Mouse (Mus musculus): ENCODE measurements around the gene Kcnc1.

Kcnc1 gene

DNA sequence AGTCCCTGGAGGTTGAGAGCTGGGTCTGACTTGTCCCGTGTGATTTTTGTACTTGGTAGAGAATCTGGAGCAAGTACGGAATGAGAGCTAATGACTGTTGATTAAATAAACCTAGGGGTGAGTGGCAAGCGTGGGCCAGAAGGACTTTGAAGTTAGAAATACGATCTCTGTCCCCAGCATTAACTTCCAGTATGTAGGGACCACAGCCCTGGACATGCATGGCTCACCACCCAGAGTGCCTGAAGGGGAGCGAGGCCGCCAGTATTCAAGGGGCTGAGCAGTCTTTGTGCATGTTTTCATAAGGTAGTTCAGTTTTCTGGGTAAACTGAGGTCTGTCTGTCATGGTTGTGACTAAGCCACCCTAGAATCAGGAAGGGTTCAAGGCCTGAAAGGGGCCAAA, 726 bp upstream of the Kcnc1 start:
- DNase-seq: no peak

DNA sequence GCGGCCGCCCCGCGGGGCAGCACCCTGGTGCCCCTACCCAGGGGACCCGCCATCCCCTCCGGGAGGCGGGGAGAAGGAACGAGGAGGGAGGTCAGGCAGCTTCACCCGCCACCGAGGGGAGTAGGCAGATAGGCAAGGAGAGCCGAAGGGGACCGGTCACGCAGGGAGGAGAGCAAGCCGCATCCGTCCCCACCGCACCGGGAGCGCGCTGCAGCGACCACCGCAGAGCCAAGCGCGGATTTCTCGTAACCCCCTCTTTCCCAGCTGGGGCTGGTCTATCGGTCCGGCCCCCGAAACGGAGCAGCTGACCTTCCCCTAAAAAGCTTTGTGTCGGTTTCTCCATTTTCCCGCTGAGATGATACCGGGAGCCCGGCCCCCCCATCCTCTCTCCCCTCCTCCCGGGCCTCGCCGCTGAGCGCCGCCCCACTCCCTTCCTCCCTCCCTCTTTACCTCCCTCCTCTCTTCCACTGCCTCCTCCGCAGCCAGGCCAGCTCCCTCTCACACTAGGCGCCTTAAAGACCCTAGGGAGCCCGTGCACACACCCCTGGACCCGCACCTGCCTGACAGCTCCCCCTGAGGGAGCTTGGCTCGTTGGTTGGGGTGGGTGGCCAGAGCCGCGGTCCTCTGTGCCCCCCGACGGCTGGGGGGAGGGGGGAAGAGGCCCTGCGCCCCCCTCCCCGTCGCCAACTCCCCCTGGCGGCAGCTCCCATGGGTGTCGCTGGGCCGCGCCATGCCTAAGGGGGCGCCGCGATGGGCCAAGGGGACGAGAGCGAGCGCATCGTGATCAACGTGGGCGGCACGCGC, 833 bp downstream of the Kcnc1 start:
- no peak for DNase-seq

GRCm38 (mm10) chr7:46397732-46398333, 1.5 kb downstream of the Kcnc1 start:
- no peak for DNase-seq

GRCm38 (mm10) chr7:46398612-46399011, 2.3 kb downstream of the Kcnc1 start:
- no peak for DNase-seq

DNA sequence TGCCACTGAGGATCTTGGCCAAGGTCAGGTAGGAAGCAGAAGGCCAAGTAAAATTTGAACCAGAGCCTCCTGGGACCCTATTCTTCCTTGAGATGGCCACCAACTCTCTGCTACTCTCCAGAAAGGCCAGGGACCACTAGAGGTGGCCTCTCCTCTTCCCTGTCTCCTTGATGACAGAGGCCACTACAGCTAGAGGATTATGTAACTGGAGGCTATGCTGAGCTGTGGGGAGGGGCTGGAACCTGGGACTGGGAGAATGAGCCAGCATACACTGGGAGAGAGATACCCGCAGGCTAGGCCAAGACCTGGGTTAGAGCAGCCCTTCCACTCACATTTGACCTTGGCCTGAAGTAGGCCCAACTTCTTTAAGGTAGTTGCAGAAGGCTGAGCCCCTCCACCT, 3.4 kb downstream of the Kcnc1 start:
- DNase-seq: no peak

- DNase-seq: no peak
These were observed 4.0 kb downstream of the Kcnc1 start for GRCm38 (mm10) chr7:46400346-46400745.

DNA sequence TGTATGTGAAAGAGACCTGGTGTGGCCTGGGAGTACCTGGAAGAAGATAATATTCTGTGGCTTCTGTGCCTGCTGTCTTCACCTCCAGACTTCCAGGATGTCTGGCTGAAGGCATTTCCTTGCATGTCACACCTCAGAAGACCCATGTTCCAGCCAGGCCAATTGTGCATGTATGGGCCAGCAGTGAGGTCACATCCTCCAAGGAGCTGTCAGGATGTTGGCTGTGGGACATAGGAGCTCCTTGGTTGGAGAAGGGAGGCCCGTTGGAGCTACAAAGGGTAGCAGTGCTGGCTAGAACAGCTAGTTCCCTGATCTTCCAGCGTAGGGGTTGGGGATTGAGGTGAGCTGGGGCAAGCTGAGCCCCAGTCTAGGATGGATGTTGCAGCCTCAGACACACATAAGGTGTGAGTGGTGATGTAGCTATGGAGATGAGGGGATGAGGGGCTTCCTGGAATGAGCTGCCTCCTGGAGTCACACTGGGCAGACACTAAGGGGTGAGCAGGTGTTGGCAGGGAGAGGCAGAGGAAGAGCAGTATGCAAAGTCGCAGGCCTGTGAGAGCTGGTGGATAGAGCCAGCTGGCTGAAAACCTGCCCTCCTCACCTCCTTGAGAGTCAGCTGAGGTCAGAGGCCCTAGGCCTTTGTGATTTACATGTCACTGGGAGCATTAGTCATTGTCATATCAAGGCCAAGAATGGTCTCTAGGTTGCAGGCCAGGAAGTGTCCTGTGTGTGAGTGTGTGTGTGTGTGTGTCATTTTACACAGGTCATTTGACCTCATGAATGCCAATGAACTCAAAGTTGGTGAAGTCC, 5.3 kb downstream of the Kcnc1 start:
- DNase-seq: no peak

- DNase-seq: no peak
These were observed 7.6 kb downstream of the Kcnc1 start for GRCm38 (mm10) chr7:46403616-46404485.

DNA sequence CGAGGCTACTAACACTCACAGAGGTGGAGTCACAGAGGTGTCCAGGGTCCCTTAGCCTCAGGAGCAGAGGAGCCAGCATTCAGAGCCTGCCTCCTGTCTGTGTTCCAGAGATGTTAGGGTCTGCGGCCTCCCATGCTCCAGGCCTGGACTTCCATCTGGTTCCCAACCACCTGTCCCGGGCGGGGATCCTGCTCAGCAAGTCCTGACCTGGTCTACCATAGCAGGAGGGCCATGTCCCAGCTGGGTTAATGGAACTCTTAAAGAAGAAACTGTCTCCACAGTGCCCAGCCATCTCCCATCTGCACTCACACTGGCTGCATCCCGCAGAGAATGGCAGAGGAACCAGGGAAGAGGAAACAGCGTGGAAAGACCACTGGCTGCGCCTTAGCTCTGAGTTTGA, 8.5 kb downstream of the Kcnc1 start:
- no peak for DNase-seq

- DNase-seq: no peak
These were observed 12.3 kb downstream of the Kcnc1 start for GRCm38 (mm10) chr7:46408606-46409005.

DNA sequence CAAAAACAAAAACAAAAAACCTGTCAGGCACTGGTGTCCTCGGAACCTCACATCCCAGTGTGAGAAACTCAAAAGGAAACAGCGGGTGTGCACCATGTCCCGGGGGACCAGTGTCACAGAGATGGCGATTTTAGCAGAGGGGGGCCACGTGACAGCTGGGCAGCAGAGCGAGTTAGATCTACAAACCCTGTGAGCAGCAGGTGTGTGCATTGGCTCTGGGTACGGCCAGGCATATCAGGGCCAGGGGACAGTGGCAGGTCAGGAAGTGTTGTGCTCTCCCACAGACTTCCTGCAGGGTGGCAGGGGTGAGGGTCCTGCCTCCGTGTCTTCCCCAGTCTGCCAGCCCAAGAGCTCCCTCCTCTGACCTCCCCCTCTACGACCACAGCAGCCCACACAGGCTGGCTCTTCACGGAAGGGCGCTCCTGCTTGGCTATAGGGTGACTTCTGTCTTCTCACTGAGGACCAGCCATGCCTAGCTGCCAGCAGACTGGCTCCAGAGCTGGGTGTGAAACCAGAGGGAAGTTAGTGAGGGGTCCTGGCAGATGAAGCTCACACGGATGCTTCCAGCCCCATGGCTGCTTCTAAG, 13.0 kb downstream of the Kcnc1 start:
- DNase-seq: no peak

DNA sequence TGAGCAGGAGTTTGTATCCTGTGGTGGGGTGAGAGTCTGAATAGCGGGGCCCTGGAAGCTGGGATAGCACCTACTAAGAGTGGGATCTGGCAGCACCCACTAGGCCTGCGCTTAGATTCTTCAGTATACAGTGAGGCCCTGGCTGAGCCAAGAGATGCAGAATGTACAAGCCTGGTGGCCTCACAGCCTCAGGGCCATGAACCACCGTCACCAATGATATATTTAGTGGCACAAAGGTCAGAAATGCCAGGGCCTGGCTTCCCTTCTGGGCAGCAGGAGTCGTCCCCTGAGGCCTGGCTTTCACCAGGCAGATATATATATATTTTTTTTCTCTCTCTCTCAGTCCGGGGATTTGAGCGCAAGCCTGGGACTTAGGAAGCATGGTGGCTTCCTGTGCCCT, 14.4 kb downstream of the Kcnc1 start:
- no peak for DNase-seq

DNA sequence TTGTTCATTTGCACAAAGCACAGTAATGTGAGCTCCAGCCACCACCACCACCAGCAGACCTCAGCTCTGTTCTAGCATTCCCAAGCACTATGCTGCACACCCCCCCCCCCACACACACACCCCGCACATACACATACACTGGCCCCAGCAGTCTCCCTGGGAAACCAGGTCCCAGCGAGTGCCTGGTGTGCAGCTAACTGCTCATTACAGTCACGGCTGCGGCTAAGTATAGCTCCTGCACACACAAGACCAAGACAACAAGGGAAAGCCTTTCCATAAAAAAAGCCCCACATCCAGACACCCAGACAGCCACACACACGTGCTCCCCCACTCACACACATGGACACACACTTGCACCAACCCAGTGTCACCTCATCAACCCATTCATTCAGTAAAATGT, 16.5 kb downstream of the Kcnc1 start:
- no peak for DNase-seq

GRCm38 (mm10) chr7:46413959-46414725, 17.8 kb downstream of the Kcnc1 start:
- DNase-seq: no peak

DNA sequence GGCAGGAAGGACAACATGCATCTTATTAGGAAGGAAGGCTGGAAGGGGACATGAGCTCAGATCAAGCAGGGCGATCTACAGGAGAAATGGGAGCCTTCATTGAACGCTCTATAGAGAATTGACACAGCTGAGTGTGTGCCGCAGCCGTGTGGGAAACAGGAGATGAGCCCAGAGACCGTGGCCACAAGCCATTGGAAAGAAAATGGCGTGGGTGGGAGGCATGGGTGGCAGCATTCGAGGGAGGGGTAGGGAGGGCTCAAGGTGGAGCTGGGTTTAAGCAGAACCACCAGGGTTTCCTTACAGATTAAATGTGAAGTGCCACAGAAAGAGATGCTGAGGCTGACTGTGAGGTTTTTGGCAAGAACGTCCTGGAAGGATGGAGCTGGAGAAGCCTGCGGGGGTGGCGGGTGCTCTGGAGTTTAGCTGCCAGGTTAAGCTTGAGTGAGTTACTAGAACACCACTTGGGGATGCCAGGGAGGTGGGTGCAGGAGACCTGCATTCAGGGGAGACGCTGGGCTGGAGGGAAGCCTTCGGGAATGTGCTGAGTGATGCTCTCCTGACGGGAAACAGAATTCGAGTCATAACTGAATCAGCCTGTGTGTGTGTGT, 19.6 kb downstream of the Kcnc1 start:
- DNase-seq: no peak

- DNase-seq: no peak
These were observed 21.2 kb downstream of the Kcnc1 start for GRCm38 (mm10) chr7:46417467-46417866.

GRCm38 (mm10) chr7:46418102-46418622, 21.9 kb downstream of the Kcnc1 start:
- no peak for DNase-seq

GRCm38 (mm10) chr7:46421535-46421934, 25.2 kb downstream of the Kcnc1 start:
- DNase-seq: no peak

DNA sequence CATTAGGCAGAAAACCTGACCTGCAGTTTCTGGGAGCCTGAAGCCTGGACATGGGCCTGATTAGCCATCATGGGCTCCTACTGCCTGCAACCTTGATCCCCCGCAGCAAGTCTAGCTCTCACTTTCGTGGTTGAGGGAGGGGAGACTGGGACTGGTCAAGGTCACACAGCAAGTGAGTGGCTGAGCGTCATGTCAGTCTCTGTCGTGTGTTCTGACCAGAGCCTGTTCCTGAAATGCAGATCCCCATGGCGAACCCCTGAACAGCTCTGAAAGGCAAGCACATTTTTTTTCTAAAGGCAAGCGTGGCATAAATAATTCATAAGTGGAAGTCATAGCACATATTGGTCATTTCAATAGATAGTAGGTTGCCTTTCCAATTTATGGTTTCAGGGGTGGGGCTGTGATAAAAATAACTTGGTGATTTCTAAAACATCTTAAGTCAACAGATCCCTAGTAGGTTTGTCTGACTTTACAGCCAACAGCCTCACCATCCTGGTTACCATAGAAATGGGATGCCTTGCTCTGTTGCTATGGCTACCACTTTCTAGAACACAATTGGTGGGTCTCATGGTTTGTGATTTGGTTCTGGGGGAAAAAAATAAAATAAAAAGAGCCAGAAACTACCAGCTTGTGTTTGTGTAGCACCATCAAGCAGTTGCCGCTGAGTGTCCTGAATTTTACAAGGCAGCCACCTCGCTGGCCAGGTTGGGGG, 25.9 kb downstream of the Kcnc1 start:
- no peak for DNase-seq

DNA sequence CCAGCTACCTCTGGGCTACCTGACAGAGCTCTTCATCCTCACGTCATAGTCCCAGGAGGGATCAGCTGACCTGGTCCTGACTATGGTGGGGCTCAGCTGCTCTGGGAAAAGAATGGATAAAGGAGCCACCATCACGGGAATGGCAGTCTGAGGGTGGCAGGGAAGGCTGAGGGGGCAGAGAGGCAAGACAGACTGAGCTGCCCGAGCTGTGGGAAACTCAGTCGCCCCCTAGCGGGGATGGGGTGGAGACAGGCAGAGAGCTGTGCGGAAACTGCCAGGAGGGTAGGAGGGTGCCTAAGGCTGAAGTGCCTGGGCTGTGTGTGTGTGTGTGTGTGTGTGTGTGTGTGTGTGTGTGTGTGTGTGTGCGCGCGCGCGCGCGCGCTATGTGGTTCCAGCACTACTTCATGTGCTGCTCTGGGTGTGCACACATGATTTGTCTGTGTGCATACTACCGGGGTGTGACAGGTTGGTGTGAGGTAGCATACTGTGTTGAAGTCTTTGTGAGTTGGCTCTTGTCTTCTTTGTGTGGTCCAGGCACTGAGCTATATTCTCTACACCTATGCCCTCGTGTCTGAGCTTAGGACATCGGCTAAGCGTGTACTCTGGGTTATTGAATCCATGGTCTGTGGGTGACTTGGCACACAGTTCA, 26.6 kb downstream of the Kcnc1 start:
- DNase-seq: peak; percentile 15 to 24

All from thymus, adult 18-20 months (tissue).